Mouse (Mus musculus) erythroblast, embryonic 14.5 days (primary cell): ENCODE measurements around the gene Sipa1l3.

Experiments used
- GATA1 ChIP-seq: IDR thresholded peaks from 2 replicates; pipeline ENCODE4 v1.6.1; 2012; ENCODE audit warnings: low read length, inconsistent platforms, mixed read lengths
- TAL1 ChIP-seq: IDR thresholded peaks from 3 replicates; pipeline ENCODE4 v1.6.1; 2012; ENCODE audit warnings: low read length, inconsistent platforms, mixed read lengths

DNA sequence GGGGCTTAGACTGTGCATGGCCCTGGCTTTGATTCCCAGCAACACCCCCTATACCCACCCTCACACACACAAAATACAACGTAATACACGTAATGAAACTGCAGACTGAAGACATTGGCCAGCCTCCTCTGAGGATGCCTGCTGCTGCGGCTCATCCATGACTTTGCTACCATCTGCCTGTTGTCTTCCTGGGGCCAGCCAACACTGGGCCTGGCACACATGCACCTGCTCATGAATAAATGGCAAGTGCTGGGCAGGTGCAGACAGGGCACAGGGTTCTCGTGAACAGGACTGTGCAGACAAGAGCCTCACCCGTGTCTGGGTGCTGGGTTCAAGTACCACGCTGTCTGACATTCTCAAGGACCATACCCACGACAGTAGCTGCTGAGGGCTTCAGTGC, 174.7 kb downstream of the Sipa1l3 start:
- TF ChIP-seq GATA1 (no peak), TAL1 (no peak)
